Mouse (Mus musculus): ENCODE results near the gene Cphx2.
"Not testable (repeated sequence)": the region's sequence is repeated elsewhere in the genome, so short reads cannot be mapped to it uniquely, and the experiment has no call there.

Gene Cphx2

GRCm38 (mm10) chr14:26081216-26081615 is at the start of gene Cphx2:
Cphx2 (plus strand) TSS chr14:26081516.
- DNase-seq (ENCODE audit: low read depth, low spot score): not testable (repeated sequence)

- not testable (repeated sequence) for DNase-seq (ENCODE audit: low read depth, low spot score)
These were observed 47.0 kb upstream of the Cphx2 start for GRCm38 (mm10) chr14:26034364-26034763.

- DNase-seq (ENCODE audit: low read depth, low spot score): not testable (repeated sequence)
These were observed 45.9 kb upstream of the Cphx2 start for GRCm38 (mm10) chr14:26035439-26035838.

DNA sequence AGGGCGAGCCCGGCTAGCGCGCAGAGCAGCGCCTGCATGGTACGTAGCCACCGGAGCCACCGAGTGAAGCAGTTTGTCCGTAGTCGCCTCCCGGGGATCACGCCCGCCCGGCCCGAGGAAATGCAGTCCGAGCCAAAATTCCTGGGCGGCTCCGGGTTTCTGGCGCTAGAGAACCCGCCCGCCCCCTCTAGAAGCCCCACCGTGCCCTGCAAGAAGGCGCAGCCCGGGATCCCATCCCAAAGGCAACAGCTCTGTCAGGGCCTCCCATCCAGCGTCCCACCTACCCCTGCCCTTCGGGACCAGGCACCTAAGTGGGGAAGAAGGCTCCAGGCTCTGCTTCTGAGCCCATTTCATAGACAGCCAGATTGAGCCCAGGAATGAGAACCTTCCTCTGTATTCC is 38.7 kb upstream of the Cphx2 start, which contains the start of gene Gm9780:
Gm9780 (minus strand) TSS at position 101 of the 400 bp plus-strand sequence.
- DNase-seq (ENCODE audit: low read depth, low spot score): not testable (repeated sequence)

GRCm38 (mm10) chr14:26045007-26045406 is 36.3 kb upstream of the Cphx2 start:
- not testable (repeated sequence) for DNase-seq (ENCODE audit: low read depth, low spot score)

DNA sequence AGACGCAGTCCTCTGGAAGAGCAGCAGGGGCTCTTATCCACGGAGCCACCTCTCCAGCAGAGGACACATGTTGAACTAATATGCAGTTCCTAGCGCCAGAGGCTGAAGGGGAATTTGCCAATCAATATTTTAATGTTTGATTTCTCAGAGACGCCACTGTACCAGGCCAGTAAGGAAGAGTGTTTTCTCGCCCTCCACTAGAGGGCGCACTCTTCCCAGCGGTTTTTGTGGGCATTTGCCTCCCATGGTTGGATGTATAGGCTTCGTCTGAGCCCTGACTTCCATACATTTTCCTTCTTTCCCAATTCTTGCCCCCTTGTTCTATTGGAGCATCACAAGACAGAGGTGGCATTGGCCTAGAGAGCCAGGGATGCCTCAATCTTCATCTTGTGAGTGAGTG is 34.3 kb upstream of the Cphx2 start:
- not testable (repeated sequence) for DNase-seq (ENCODE audit: low read depth, low spot score)

DNA sequence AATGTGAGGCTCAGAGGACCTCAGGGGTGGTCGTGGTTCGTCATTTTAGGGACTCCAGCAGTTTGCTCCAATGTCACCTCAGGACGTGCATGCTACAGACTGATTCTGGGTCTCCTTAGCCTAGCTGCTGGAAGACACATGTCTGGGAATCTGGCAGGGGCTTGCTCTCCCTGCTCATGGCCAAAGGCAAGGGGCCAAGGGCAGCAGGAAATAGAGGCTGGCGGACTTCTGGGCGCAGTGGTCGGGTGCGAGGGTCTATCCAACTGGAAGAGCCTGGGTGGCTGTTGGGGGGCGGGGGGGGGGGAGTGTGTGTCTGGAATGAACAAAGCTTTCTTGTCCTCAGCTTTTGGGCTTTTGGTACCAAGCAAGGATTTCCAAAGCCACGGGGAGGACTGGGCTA is 32.5 kb upstream of the Cphx2 start:
- not testable (repeated sequence) for DNase-seq (ENCODE audit: low read depth, low spot score)

DNA sequence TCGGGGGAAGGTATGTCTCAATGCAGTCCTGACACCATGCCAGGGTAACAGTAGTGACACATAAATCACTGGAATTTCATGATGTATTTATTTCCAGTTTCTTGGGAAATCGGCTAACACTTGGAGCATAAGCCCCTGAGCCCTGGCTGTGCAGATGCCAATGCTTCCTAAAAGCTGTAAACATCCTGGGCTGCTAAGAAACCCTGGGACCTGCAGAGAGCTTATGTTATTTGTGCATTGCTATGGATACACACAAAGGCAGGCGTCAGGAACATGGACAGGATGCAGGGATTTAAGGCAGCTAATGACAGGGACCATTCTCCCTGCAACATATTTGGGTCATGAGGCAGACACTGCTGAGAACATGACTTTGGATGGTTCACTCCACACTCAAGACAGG is 23.1 kb upstream of the Cphx2 start:
- not testable (repeated sequence) for DNase-seq (ENCODE audit: low read depth, low spot score)

DNA sequence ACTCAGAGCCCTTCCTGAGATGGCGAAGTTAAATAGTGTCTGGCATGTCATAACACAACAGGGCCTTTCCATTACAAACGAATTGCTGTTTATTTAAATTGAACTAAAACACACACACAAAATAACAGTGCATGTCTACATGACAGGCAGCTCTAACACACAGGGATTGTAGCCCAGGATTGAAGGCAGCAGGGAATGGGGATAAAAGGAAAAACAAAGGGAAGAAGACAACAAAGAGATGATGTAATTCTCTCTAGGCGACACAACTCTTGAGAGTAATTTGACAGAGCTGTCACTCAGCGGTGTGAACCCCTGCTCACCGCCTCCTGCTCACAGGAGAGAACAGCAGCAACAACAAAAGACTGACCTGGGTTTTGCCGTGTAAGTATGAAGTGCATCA is 22.0 kb upstream of the Cphx2 start:
- DNase-seq (ENCODE audit: low read depth, low spot score): not testable (repeated sequence)

DNA sequence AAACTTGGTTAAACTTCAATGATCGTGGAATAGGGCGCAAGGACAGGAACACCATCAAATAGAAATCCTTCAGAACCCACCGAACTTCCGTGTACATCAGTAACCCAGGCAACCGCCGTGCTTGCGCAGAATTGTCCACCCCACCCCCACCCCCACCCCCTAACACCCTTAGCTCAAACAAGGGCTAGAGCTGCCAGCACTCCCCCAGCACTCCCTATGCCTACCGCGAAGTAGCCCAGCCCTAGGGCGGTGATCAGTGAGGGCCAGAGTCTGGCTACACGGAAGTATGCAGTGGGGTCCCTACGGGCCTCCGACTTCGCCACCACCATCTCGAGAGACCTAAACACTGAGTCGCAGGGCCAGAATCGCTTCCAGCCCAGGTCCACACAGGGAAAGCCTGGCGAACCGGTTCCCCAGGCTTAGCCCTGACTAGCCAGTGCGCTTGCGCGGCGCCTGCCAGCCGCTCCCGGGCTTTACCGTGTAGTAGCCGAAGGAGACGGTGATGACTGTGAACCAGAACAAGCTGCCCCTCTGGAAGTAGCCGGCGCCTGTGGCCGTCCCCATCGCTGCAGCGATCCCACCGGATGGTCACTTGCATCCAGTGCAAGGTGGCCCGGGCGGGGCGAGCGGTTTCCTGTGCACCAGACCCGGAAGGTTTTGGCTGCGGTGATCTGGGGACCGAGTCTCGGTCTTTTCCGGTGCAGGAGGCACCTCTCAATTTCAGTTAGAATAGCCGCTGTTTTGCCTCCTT is 14.6 kb upstream of the Cphx2 start:
- DNase-seq (ENCODE audit: low read depth, low spot score): not testable (repeated sequence)

DNA sequence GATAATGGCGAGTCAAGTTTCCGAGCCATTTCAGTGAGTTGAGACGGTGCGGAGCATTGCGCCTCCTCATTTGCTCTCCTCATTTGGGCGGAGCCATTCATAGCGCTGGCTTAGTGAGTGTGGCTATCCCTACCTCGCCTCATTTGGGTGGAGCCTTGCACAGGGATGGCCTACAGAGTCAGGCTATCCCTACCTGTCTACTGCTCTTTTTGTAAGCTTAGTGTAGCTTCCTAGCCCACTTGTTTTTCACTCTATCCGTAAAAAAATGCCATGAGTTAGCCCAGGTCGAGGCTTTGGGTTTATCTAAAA is 14.0 kb upstream of the Cphx2 start, which contains the start of gene Tmem254c:
Tmem254c (minus strand) TSS at position 31 of the 309 bp plus-strand sequence.
- not testable (repeated sequence) for DNase-seq (ENCODE audit: low read depth, low spot score)

DNA sequence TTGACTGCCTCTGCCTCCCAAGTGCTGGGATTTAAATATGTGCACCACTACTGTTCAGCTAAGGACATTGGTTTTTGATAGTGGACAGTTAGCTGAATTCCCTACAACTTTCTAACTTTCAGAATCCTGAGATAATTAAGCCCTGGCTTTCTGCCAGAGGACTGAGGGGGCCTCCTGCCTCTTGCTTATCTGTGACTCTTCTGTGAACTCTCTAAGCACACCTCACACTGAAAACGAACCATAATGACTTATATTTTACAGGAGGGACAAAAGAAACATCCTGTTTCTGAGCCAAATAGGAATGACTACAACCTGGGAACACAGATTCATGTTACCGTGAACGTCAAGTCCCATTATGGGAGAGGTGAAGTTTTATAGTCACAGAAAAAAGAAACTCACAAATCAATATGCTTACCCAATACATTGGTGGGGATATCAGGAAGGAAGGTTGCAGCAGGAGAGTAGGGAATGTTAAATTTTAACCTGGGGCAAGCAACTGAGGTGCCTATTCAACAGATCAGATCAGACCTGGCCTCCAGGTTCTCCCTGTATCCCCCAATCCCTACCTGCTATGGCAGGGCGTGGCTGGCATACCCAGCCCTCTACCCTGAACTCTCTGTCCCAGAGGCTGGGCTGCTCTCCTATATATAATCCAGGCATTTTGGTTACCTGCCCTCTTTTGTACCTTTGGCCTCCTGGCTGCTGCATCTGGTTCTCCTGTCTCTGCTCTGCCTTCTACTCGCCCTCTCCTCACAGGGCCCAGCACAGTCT is 4.5 kb upstream of the Cphx2 start:
- not testable (repeated sequence) for DNase-seq (ENCODE audit: low read depth, low spot score)

GRCm38 (mm10) chr14:26081997-26082396 is 681 bp downstream of the Cphx2 start, which contains the start of gene Cphx3:
Cphx3 (plus strand) TSS chr14:26082297.
- DNase-seq (ENCODE audit: low read depth, low spot score): not testable (repeated sequence)

DNA sequence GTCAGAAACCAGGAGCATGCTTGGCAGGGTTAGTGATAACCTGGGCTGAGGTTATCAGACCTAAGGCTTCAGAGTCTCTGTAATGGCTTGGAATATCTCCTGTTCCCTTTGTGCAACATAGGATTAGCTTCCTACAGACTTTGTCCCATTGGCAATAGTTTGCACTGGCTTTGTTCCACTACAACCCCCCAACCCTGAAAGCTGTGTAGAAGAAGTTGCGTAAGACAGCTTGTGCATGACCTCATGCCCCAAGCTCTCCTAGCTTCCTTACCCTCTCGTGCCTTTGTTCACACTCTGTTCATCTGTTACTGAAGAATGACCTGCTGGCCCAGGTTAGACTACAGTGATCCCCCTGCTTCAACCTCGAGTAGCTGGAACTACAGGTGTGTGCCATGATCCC is 16.3 kb downstream of the Cphx2 start:
- not testable (repeated sequence) for DNase-seq (ENCODE audit: low read depth, low spot score)

GRCm38 (mm10) chr14:26118150-26118549 is 36.8 kb downstream of the Cphx2 start, which contains the start of gene Duxbl2:
Duxbl2 (plus strand) TSS chr14:26118349.
- not testable (repeated sequence) for DNase-seq (ENCODE audit: low read depth, low spot score)

DNA sequence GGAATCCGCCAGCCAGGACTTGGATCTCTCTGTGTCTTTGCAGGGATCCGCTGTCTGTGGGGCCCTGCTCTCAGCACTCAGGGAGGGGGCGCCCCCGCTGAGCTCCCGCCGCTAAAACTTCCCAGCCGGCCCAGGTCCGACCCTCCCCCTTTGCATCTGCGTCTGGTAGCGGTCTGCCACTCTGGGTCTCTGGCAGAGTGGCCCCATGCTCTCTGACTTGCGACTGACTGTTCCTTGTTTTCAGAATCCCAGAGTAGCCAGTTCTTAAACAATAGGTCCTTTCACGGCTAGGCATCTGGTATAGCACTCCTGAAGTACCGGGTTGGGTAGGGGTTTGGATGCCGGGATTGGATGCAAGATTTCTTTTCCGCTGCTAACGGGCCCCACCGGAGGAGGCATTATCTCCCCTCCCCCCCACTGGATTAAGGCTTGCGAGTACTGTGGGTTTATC is 37.3 kb downstream of the Cphx2 start:
- DNase-seq (ENCODE audit: low read depth, low spot score): not testable (repeated sequence)

DNA sequence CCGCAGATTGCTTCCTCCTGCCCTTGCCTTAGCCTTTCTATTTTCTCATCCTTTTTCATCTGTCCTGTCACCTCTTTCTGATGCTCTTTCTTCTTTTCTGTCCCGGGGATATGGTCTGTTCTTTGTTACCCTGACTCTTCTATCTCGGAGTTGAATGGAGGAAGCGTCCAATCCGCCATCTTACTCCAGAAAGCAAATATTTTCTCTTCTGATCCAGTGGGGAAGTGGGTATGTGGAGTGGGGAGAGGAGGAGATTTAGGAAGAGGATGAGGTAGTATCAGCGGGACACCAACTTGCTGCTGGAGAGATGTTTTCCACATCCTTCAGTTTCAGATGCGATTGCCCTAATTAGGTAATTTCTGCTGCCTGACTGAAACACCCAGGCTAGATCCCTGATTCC is 37.8 kb downstream of the Cphx2 start:
- not testable (repeated sequence) for DNase-seq (ENCODE audit: low read depth, low spot score)

All from CD4-positive helper T cell, adult 2 months (primary cell).